Mouse (Mus musculus) CD4-positive, CD25-positive, alpha-beta regulatory T cell, adult 4 months (primary cell): ENCODE measurements around the gene Arhgef11. TPM values are rescaled to one million over a fixed set of nuclear protein-coding genes. Genes with fewer than 3 reads are reported as not detected.

Experiments
- ATAC-seq: one replicate; pipeline ENCODE4 v1.8.0; 2017
- polyA plus RNA-seq, 2 experiments: library from polyadenylated mRNA; unstranded; fragments of 100-300 nt; shearing (Covaris generic); gene quantifications; one replicate each; pipeline ENCODE4 v1.2.1; 2017

Gene Arhgef11
- polyA plus RNA-seq, 2 experiments from 2014 or later: 3.4 to 4.0 TPM

DNA sequence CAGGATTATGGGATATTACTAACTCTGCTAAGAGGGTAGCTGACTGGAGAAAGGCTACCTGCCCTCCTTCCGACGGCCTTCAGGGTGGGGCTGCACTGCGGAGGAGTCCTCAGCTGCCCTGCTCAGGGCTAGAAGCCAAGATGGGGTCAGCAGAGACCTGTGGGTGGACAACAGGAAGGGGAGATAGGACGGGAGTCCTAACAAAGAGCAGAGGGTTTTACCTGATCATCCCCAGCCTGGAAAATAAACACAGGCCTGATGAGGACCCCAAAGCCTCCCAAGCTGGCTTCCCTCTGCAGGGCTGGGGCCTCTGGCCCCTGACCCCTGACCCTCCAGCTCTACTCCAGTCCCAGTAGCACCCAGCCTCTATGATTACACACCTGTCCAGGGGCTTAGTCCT, 145.8 kb downstream of the Arhgef11 start:
- no peak for ATAC-seq

DNA sequence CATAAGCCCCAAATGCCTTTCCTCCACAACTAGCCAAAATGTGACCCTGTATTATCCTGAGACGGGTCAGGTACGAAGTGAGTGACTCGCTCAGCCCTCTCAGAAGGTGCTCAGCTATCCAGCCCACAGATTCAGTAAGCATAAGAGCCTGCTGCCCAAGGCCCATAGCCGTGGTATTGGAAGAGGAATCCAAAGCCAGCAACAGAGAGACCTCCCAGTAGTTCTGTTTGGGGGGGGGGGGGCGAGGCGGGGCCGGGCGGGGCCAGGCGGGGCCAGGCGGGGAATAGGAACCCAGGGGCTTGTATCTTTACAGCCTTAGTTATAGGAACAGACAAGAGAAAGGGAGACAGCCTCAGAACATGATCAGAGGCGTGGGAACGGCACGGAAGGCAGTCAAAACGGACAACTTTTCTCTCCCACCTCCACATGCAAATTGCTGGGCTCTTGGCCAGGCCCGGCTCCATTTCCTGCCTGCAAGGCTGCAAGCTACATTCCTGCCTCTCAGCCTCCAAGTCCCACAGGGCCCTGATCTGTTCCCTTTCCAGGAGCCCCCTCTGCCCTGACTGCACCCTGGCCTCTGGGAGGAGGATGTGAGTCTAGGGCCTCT, 146.4 kb downstream of the Arhgef11 start:
- ATAC-seq: no peak

DNA sequence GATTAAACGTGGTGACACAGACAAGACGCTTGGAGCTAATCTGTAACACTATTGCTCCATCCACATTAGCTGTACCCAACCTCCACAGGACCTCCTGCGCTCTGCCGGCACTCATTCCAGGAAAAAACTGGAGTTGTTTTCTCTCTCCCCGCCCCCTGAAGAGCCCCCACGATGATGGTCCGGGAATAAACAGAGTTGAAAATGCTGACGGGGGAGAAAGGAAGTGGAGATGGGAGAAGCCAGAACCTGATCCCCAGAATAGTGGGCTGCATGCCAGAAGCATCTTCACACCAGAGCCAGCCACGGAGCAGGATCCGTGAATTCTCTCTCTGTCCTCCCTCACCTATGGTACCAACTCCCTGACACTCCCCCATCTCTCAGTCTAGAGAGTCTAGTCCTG, 147.1 kb downstream of the Arhgef11 start:
- ATAC-seq: no peak

DNA sequence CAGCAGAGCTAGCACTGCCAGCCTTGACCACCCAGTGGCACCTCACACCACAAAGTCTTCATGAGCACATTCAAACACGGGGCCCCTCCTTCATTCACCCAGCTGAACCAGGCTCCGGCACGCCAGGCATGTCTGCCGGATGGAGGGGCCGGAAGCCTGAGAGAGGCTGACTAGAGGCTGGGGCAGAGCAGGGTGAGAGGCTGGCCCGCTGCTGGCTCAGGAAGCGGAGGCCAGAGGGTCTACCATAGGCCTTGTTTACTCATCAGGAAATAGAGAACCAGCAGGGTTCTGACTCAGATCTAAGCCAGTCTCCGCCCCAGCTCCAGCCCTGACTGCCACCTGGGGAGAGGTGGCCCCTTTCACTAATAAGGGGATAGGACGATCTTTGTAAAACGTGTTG, 147.7 kb downstream of the Arhgef11 start:
- ATAC-seq: peak; percentile 88

DNA sequence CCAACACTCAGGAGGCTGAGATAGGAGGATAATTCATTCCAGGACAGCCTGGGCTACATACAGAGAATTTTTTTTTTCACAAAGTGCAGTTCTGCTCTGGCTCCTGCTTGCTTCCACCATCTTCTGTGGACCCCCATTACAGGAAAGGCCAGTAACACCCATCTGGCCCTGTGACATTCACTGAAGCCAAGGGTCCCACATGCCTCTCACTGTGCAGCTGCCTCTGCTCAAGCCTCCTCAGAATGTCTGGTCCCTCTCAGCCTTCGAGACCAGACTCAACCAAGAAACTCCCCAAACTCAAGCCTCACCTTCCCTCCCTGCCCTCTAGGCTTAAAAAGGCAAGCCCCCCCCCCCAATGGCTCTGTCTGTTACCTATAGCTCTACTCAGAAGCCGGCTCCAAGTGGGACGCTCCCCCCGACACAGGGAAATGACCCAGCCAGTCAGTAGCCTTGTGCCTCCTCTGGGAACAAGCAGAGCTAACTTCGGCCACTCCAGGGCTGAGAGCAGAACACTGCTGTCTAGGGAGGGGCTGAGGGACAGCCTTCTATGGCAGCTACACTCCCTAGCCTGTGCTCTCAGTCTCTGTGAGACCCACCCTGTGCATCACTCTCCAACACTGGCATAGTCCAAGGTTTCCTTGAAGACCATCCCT, 148.4 kb downstream of the Arhgef11 start:
- no peak for ATAC-seq

DNA sequence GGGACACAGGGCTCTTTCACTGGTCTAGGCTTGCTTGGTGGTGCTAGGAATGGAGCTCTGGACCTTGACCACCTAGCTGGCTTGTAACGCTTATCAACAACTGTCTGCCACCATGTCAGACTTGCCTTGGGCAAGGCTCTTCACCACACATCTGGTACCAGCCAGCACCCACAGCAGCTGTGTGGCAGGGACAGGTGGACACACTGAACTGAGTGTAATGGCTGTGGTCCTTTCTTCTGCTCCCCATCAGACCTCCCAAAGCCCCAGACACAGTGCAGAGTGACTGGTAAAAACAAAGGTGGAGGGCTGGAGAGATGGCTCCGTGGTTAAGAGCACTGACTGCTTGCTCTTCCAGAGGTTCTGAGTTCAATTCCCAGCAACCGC, 148.9 kb downstream of the Arhgef11 start:
- ATAC-seq: no peak

DNA sequence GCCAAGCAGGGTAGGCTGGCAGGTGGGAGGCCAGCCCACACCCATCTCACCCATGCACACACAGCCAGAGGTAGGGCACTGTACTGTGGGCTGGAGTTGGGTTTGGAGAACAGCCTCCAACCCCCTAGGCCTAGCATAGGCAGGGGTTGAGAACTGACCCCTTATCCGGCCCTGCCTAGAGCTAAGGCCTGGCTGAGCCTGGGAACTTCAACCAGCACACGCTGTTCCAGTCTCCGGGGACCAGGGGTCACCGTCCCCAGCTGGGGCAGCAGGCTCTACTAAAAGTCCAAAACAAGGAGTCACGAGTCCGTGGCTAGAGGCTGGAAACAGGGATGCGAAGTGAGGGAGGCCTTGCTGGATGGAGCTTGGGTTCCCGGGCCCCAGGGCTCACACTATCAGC, 150.4 kb downstream of the Arhgef11 start:
- ATAC-seq: no peak

DNA sequence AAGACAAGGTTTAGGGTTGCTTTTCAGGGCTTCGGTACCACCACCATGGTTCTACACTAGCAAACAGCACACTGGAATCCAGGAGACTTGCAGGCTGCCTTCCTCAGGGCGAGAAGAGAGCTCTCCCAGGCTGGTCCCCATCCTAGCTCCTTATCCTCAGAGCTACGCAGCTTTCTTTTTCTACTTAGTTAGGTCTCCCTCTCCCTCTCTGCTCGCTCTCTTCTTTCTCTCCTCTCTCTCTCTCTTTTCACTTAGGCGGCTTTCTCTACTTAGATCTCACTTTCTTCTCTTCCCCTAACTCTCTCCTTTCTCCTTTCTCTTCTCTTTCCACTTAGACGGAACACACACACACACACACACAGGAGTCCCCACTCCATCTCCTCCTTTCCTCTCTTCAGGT, 151.1 kb downstream of the Arhgef11 start:
- peak; percentile 1 for ATAC-seq

DNA sequence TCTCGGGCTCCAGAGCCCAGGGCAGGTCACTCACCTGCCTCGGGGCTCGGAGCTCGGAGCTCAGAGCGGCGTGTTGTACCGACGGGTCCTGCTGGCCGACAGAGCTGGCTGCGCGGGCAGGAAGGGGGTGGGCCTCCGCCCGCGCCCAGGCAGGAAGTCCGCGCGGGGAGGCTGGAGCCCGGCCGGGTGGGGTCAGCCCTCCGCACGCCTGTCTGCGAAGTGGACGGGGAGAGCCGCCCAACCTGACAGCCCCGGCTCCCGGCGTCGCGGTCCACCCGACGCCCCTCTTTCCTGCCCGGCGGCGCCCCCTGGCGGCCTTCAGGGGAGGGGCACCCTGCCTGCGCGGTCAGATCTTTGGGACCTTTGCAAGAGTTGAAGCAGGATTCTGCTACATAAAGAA, 151.5 kb downstream of the Arhgef11 start:
- peak; percentile 35 for ATAC-seq

DNA sequence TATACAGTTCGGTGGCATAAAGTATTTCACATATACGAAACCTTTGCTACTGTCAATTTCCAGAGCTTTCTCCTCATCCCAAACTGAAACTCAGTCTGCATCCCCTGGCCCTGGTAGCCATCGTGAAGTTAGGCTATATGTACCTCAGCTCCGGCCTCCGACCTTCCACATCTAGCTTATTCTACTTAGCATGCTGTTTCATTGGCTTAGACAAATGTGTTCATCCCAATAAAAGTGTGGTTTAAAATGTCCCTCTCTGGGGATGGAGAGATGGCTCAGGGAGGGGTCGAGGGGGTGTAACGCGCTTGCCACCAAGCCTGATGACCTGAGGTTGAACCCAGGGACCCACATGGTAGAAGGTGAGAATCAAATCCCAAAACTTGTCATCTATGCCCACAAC, 152.1 kb downstream of the Arhgef11 start:
- no peak for ATAC-seq

DNA sequence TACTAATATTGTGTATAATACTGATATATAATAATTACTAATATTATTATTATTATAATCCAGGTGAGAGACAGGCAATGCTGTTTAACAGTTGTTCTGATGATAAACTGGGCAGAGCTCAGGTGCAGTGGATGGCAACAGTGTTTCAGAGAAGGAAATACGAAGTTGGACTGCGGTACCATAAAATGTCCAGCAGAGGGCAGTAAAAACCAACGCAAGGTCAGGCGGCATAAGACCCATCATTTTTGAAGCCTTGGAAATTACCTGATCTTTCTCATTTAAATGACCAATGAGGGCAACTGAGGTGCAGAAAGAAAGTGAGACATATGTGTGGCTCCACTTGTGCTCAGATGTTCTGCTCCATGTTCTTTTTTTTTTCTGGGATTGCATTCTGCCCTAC, 152.9 kb downstream of the Arhgef11 start:
- ATAC-seq: peak; percentile 55

DNA sequence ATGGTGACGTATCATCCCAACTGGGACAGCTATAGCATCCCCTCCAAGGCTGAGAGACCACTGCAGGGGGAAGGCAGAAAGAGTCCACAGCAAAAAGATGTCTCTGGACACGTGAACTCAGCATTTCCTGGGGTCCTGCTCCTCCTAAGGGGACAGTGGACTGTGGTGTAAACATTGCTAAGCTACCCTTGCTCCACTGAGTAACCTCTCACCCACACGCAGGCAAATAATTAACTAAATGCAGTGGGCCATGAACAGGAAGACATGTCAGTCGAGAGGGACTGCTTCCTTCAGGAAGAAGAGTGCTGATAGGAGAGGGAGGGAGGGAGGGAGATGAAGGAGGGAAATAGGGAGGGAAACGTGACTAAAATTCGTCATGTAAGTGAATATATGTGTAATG, 153.7 kb downstream of the Arhgef11 start:
- no peak for ATAC-seq

DNA sequence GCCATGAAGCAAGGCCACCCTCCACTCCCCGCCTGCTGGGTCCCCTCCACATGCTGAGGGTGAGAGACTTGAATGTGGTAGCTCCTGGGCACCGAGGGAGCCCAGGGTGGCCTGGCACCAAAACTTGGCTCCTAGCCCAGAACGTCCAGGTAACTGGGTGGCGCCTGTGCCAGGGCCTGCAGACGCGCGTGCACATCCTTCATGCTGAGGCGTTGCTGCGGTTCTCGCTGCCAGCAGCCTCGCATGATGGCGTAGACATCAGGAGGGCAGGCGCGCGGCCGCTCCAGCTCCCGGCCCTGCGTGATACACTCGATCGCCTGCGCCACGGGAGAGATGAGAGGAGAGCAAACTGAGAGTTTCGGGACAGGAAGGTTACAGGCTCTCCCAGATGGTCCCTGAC, 160.9 kb downstream of the Arhgef11 start:
- no peak for ATAC-seq

DNA sequence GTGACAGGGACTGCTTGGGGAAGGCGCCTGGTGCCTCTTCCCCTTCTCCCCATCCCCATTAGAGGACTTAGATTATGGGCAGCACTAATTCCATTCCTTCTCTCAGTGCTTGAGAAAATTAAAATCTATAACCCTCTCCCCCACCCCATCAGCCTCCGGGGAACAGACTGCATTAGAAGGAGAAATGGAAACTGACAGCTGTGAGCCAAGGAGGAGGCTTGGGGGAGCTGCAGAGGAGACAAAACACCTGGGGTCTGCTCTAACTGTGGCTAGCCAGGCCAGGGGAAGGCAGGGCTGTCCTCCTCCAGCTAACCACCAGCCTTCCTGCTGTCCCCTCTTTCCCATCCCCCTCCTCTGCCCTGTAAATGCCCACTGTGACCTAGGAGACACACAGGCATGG, 161.7 kb downstream of the Arhgef11 start:
- no peak for ATAC-seq

DNA sequence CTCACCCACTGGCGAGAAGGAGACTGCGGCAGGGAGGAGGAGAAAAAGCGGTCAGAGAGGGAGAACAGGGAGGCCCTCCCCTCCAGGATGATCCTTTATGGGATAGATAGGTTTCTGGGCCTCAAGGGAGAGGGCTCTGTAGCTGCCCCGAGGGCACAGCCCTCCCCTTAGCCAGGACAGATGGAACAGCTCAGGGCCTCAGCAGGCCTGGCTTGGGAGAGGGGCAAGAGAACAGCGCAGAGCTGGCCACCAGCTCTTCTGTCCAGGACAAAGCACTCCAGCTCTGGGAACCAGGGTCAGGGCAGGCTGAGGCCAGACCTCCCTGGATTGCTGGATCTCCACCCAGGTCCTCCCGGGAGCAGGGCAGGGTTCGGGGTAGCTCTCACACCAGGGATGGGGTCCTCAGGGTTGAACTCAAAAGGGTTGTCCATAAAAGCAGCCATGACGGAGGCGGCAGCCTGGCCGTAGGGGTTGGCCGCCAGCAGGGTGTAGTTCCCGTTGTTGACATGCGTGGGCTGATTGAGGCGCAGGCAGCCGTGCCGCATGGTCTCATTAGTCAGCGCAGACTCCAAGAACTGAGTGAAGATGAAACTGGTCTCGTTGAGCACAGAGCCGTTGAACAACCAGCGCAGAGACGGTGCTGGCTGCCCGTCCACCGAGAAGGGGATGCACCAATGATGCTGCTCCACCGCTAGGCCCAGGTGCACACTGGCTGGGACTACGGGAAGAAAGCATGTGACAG, 166.1 kb downstream of the Arhgef11 start:
- no peak for ATAC-seq

DNA sequence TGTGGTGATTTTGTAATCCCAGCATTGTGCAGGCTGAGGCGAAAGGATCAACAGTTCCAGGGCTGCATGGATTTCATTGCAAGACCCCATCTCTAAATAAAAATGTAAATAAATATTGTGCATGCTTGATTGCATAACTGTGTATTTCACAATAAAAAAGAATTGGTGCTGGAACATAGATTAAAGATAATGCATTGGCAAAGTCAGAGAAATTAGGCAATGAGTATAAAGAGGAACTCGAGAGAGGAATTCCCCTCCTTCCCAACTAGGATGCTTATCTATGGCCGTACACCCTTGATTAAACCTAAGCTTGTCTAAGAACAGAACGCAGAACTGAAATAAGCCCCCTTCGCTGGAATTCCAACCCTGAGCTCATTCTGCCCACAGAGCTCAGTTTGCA, 167.8 kb downstream of the Arhgef11 start:
- no peak for ATAC-seq

DNA sequence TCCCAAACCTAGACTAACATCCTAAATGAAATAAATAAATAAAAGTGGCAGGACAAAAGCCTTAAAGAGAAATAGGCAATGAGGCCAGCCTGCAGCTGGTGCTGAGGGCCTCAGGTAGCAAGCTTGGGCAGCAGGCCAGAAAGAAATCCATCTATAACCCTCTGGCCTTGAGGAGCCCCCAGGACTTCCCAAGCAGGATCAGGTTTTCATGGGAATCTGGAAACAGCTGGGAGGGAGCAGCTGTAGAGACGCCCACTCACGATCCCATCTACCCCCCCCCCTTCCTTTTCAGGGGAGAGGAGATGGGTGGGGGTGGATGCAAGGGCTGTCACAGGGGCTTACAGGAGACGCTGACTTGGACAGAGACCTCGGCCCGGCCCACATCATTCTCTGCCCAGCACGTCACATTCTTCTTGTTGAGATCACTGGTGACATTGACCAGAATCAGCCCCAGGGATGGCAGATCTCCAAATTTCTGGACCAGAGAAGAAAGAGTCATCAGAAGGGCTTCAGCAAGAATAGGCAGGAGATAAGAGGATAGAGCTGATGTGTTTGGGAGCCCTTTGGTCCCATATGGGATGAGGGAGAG, 168.4 kb downstream of the Arhgef11 start:
- no peak for ATAC-seq

Other genes with a start within 250 kb of the Arhgef11 start
- gene Fcrl1, start 241.2 kb upstream of the Arhgef11 start, polyA plus RNA-seq: 10 to 100 TPM; 46.0 to 62.3 TPM
- gene Fcrl5, start 181.8 kb upstream of the Arhgef11 start, polyA plus RNA-seq: not detected
- gene Etv3, start 92.2 kb upstream of the Arhgef11 start, polyA plus RNA-seq: 10 to 100 TPM; 24.6 to 37.8 TPM
- gene Lrrc71, start 131.1 kb downstream of the Arhgef11 start, polyA plus RNA-seq: 1 to 10 TPM; 1.3 to 1.8 TPM
- not detected for gene Ntrk1, start 177.6 kb downstream of the Arhgef11 start, polyA plus RNA-seq
- 1 to 10 TPM in 1 of 2 experiments, under 1 TPM in 1; 0.17 to 1.6 TPM for gene Insrr, start 179.4 kb downstream of the Arhgef11 start, polyA plus RNA-seq
- gene Pear1, start 206.7 kb downstream of the Arhgef11 start, polyA plus RNA-seq: 10 to 100 TPM; 57.3 to 93.7 TPM
- gene Sh2d2a, start 229.2 kb downstream of the Arhgef11 start, polyA plus RNA-seq: 100 to 1,000 TPM; 213 to 324 TPM